Mouse (Mus musculus) forebrain, embryonic 14.5 days (tissue): ENCODE data around the gene Rab40b. TPM values are rescaled to one million over a fixed set of nuclear protein-coding genes. Genes with fewer than 3 reads are reported as not detected.

Experiments
- ATAC-seq: fragments of 200-750 bp; cut with Nextera tagmentation; 2 replicates; pipeline ENCODE4 v1.8.0; 2017; ENCODE audit warnings: mild to moderate bottlenecking, moderate library complexity
- DNase-seq: peaks from one replicate; pipeline ENCODE4 v3.0.0-alpha.2; 2015; ENCODE audit warnings: low spot score
- H3K27ac ChIP-seq: fragments of 300-500 bp; sonication (generic); 2 replicates; pipeline ENCODE4 v1.5.1; 2014; ENCODE audit warnings: low read depth, mild to moderate bottlenecking, control low read depth, low read length, moderate library complexity
- H3K27me3 ChIP-seq: fragments of 300-500 bp; sonication (generic); replicated peaks from 2 replicates; pipeline ENCODE4 v1.6.1; 2014; ENCODE audit warnings: low read length, control low read depth, mixed read lengths; ENCODE audit not compliant: control insufficient read depth, insufficient read depth
- H3K36me3 ChIP-seq: fragments of 300-500 bp; sonication (generic); 2 replicates; pipeline ENCODE4 v1.6.1; 2014; ENCODE audit warnings: low read length, control low read depth; ENCODE audit not compliant: control insufficient read depth, insufficient read depth
- H3K4me1 ChIP-seq: fragments of 300-500 bp; sonication (generic); 2 replicates; pipeline ENCODE4 v1.6.1; 2014; ENCODE audit warnings: antibody characterized with exemption, low read length, control low read depth; ENCODE audit not compliant: control insufficient read depth, insufficient read depth
- H3K4me2 ChIP-seq: fragments of 300-500 bp; sonication (generic); 2 replicates; pipeline ENCODE4 v1.6.1; 2014; ENCODE audit warnings: mild to moderate bottlenecking, control low read depth, low read length
- H3K4me3 ChIP-seq: fragments of 300-500 bp; sonication (generic); 2 replicates; pipeline ENCODE4 v1.5.1; 2014; ENCODE audit warnings: low read depth, low read length, control low read depth
- H3K9ac ChIP-seq: fragments of 300-500 bp; sonication (generic); 2 replicates; pipeline ENCODE4 v1.6.1; 2014; ENCODE audit warnings: mild to moderate bottlenecking, low read length, control low read depth, moderate library complexity
- H3K9me3 ChIP-seq: fragments of 300-500 bp; sonication (generic); replicated peaks from 2 replicates; pipeline ENCODE4 v1.6.1; 2016; ENCODE audit warnings: low read length, control low read depth, mixed read lengths; ENCODE audit not compliant: control insufficient read depth
- WGBS: fragments of 180-500 bp; shearing (Covaris S2); extraction: QIAGEN DNeasy Blood & Tissue Kit; methylation state at CpG from one replicate; pipeline ENCODE4 v1.1.7; 2014; 5-methylcytosine and 5-hydroxymethylcytosine counted together
- polyA plus RNA-seq: library from polyadenylated mRNA; unstranded; fragments of >200 nt; fragmentation: Nextera tagmentation; extraction: Ambion mirVana; gene quantifications from 2 replicates; pipeline ENCODE4 v1.2.1, GENCODE M21; 2014

The Rab40b gene
- 7.2 and 9.0 TPM in 2 replicates for polyA plus RNA-seq

DNA sequence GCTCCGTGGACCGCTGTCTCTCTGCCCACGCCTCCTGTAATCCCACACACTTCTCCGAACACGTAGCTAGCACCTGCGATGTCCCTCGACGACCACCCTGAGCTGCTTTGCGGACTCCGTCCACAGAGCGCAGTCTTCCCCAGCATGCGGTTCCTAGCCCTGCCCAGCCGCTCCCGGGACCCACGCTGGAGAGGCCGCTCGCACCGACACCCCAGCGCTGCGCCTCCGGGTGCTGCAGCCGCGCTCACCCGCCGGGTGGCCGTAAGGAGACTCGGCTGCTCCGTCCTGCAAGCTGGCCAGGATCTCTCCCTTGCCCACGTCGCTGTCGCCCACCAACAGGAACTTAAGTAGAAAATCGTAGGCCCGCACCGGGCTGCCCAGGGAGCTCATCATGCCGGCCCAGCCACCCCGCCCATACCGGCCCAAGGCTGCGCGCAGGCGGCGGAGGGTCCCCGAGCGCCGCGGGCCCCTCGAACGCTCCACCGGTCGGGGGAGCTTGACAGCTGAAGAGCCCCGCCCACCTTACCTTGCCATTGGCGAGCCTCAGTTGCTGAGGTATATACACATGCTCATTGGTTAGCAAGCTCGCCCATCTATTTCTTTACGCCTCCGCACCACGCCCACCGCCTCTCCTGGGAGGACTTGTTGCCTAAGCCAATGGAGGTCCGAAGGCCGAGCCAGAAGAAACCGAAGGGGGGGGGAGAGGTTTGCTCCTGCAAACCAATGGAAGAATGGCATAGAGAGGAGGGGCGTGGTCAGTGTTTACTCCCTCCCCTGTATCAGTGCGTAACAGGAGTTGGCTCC is at the start of gene Rab40b:
Rab40b (minus strand) TSS at position 502 of the 804 bp plus-strand sequence.
- Histone ChIP-seq H3K9ac (peak within 1 kb of the TSS; percentile 68), H3K27me3 (no peaks in the 10 kb centered on the region), H3K36me3 (no peaks in the 10 kb centered on the region), H3K9me3 (no peaks in the 10 kb centered on the region), H3K4me1 (peaks cover 3% of the 10 kb centered on the region; the same call in 1 of the 2 replicates), H3K27ac (no peak within 1 kb of the TSS), H3K4me2 (peak within 1 kb of the TSS; percentile 91), H3K4me3 (peak within 1 kb of the TSS; percentile 54)
- under 1% methylated on average over 61 of the region's 61 CpGs for WGBS
- ATAC-seq: peak; percentile 99
- peak; percentile 99 for DNase-seq

- ATAC-seq (no peak), DNase-seq (no peak)
- H3K27ac ChIP-seq: no peak overlapping the region
- H3K27me3 ChIP-seq: no peaks in the 10 kb centered on the region
- no peaks in the 10 kb centered on the region for H3K36me3 ChIP-seq
- H3K4me2 ChIP-seq: no peak overlapping the region
- no peak overlapping the region for H3K9ac ChIP-seq
- no peak overlapping the region for H3K4me3 ChIP-seq
- WGBS: 74% methylated on average over 5 of the region's 5 CpGs
- no peaks in the 10 kb centered on the region for H3K9me3 ChIP-seq
- peaks cover 4% of the 10 kb centered on the region; the same call in 1 of the 2 replicates for H3K4me1 ChIP-seq
Observed at GRCm38 (mm10) chr11:121437236-121437635, 49.2 kb upstream of the Rab40b start.

DNA sequence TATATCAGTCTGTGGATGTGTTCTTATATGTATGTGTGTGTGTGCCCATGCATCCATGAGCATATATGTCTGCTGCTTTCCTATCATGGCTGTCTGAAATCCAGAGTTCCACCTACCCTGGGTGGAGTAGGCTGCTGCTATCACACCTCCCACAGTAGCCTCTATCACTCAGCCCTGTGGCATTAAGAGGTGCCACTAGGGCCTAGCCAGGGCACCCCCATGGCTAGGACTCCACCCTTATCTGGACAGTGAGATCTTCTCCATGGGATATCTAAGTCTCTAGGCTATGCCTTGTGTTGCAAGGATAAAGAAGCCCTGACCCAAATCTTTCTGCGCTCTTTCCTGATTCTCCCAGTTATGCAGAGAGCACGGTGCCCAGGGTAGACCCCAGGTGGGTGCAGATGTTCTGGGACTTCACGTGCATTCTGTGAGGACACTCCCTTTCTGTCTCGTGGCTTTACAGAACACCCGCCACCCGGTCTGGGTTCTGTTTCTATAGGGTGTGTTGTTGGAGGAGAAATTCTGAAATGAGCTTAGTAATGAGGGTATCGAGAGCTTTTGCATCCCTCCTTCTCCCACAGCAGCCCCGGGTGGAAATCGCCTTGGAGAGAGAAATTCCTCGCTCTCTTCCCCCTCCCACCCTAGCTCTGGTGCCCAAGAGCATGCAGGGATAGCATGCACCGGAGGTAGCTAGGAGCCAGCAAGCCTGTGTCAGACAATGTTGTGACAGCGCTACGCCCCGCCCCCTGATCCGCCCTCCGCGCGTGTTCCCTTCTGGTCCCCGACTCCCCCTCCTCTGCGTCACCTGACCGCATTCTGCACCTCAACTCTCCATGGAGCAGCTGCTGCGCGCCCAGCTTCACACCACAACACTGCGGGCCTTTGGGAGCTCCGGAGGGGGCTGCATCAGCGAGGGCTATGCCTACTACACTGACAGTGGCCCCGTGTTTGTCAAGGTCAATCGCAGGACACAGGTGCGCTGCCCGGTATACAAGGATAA is 46.4 kb upstream of the Rab40b start, which contains the start of gene Fn3k:
Fn3k (plus strand) TSS at position 758 of the 1,000 bp plus-strand sequence.
- Histone ChIP-seq H3K4me2 (peak within 1 kb of the TSS; percentile 73), H3K4me1 (peaks cover 4% of the 10 kb centered on the region; the same call in 1 of the 2 replicates), H3K27me3 (no peaks in the 10 kb centered on the region), H3K9ac (peak within 1 kb of the TSS; percentile 63), H3K27ac (peak within 1 kb of the TSS; percentile 23; the same call in 1 of the 2 replicates), H3K4me3 (peak within 1 kb of the TSS; percentile 37), H3K36me3 (peaks cover 1% of the 10 kb centered on the region; the same call in 1 of the 2 replicates), H3K9me3 (no peaks in the 10 kb centered on the region)
- ATAC-seq (peak; percentile 99), DNase-seq (peak; percentile 93)
- 7% methylated on average over 30 of the region's 30 CpGs for WGBS

- no peak overlapping the region for H3K27ac ChIP-seq
- DNase-seq: no peak
- no peak overlapping the region for H3K9ac ChIP-seq
- no peak overlapping the region for H3K4me2 ChIP-seq
- H3K36me3 ChIP-seq: peaks cover 10% of the 10 kb centered on the region; the same call in 1 of the 2 replicates
- H3K4me3 ChIP-seq: no peak overlapping the region
- H3K9me3 ChIP-seq: no peaks in the 10 kb centered on the region
- no peaks in the 10 kb centered on the region for H3K27me3 ChIP-seq
- ATAC-seq: no peak
- WGBS: 87% methylated on average over 4 of the region's 4 CpGs
- peaks cover 4% of the 10 kb centered on the region; the same call in 1 of the 2 replicates for H3K4me1 ChIP-seq
Observed at GRCm38 (mm10) chr11:121433397-121433796, 45.3 kb upstream of the Rab40b start.

DNA sequence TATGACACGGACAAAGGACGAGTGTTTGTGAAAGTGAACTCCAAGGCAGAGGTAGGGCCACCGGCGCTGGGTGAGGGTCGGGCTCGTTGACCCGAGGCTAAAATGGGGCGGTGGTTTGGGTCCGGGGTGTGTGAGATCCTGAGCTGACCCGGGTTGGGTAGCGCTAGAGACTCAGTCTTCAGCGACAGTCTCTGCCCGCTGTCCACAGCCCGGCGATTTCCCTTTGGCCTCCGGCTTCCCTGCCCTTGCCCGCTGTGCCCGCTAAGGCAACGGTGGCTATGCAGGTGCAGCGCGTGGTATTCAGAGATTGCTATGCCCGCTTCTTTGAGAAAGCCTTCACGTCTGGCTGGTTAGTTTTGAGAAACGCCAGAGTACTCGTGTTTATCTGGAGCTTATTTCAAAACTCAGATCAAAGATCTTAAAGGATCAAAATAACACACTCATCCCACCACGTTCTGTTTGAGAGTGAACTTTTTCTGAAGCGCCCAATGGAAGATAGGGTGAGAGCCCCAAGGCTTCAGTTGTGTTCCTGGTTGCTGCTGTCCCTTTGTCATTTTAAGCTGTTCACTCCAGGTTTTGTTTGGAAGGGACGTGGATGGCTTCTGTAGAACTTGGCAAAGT is 33.6 kb upstream of the Rab40b start:
- no peaks in the 10 kb centered on the region for H3K27me3 ChIP-seq
- ATAC-seq (peak; percentile 65), DNase-seq (peak; percentile 14)
- peak overlapping the region; percentile 77 for H3K9ac ChIP-seq
- 1% methylated on average over 28 of the region's 28 CpGs for WGBS
- no peaks in the 10 kb centered on the region for H3K36me3 ChIP-seq
- no peaks in the 10 kb centered on the region for H3K9me3 ChIP-seq
- 0 out of 2 replicates have a peak, but pooled peaks cover 5% of the 10 kb centered on the region for H3K4me1 ChIP-seq
- peak overlapping the region; percentile 64 for H3K4me2 ChIP-seq
- peak overlapping the region; percentile 70 for H3K4me3 ChIP-seq
- no peak overlapping the region for H3K27ac ChIP-seq

GRCm38 (mm10) chr11:121420830-121421552 is 32.9 kb upstream of the Rab40b start, which contains the start of gene Fn3krp:
Gene Fn3krp (plus strand): TSS chr11:121421401.
- peak; percentile 99 for DNase-seq

GRCm38 (mm10) chr11:121420379-121420778 is 32.3 kb upstream of the Rab40b start:
- H3K36me3 ChIP-seq: no peaks in the 10 kb centered on the region
- no peak overlapping the region for H3K9ac ChIP-seq
- no peak for DNase-seq
- H3K9me3 ChIP-seq: no peaks in the 10 kb centered on the region
- peak overlapping the region; percentile 64 for H3K4me2 ChIP-seq
- H3K27ac ChIP-seq: no peak overlapping the region
- no peak for ATAC-seq
- 0 out of 2 replicates have a peak, but pooled peaks cover 5% of the 10 kb centered on the region for H3K4me1 ChIP-seq
- 49% methylated on average over 5 of the region's 5 CpGs for WGBS
- H3K27me3 ChIP-seq: no peaks in the 10 kb centered on the region
- H3K4me3 ChIP-seq: no peak overlapping the region; the same call in 1 of the 2 replicates

More at GRCm38 (mm10) chr11:121420830-121421552, 32.9 kb upstream of the Rab40b start, which contains the start of gene Fn3krp:
- no peaks in the 10 kb centered on the region for H3K36me3 ChIP-seq
- H3K9me3 ChIP-seq: no peaks in the 10 kb centered on the region
- 0 out of 2 replicates have a peak, but pooled peaks cover 5% of the 10 kb centered on the region for H3K4me1 ChIP-seq
- peak; percentile 100 for ATAC-seq
- H3K9ac ChIP-seq: peak within 1 kb of the TSS; percentile 77
- H3K4me2 ChIP-seq: peak within 1 kb of the TSS; percentile 64
- peak within 1 kb of the TSS; percentile 52 for H3K27ac ChIP-seq
- peak within 1 kb of the TSS; percentile 70 for H3K4me3 ChIP-seq
- H3K27me3 ChIP-seq: no peaks in the 10 kb centered on the region
- under 1% methylated on average over 28 of the region's 28 CpGs for WGBS
